Mouse (Mus musculus) right cerebral cortex, postnatal 4 days (tissue): ENCODE measurements around the gene Ddr1.

ENCODE experiments used
- DNase-seq: peaks from one replicate; pipeline ENCODE4 v3.0.0-alpha.2; 2022

The Ddr1 gene

DNA sequence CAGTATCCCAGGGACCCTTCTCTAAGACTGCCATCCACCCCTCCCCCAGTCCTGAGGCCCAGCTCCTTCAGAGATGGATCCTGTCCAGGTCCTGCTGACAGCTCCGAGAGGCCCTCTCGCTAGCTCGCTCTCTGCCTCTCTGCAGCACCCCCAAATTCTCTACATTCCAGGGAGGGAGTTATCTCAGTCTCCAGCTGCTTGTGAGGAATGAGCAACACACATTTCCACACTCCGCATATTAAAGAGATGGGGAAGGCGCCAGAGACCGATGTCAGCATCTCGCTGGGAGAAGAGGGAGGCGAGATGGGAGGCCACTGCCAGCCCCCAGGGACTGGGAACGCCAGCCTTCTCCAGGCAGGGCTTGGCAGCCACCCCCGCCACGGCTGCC is 15.9 kb upstream of the Ddr1 start:
- DNase-seq: peak; percentile 36

DNA sequence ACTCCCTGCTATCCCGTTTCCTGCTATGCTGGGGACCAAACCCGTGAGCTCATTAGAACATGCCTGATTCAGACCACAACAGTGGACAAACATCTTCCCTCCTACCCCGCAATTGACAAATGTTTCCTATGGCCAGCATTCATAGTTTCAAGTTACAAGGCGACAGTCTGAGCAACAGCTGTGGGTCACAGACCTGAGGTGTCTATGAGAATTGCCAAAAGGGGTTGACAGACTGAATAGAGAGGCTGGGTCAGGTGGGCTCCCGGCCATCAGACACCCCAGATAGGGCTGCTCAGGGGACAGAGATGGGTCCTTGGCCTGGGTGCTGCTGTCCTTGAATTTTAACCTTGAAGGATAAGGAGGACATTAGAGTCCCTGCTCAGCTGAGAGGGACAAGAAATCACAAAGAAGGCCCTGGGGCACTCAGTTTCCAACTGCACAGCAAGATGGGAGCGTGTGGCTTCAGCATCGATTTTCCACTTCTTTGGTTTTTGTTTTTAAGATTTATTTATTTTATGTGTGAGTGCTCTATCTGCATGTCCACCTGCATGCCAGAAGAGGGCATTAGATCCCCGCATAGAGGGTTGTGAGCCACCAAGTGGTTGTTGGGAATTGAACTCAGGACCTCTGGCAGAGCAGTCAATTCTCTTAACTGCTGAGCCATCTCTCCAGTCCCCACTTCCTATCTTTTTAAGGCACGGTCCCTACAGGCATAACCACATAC is 15.4 kb upstream of the Ddr1 start:
- no peak for DNase-seq

DNA sequence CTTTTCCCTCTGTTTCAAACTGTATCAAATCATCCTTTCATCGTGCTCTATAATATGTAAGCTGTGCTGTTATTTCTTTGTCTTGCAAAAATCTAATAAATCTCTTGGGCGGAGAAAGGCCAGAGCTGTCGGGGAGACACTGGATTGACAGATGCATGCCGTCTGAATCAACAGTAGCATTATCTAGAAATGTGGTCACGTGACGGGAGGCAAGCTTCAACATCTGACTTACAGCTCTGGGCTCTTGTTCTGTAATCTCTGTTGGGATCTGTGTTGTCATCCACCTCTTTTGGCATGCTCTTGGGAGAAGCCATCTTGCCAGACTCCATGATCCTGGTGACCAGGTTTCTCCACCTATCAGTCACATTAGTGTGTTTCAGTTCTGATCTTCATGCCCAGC is 12.7 kb upstream of the Ddr1 start:
- DNase-seq: no peak

DNA sequence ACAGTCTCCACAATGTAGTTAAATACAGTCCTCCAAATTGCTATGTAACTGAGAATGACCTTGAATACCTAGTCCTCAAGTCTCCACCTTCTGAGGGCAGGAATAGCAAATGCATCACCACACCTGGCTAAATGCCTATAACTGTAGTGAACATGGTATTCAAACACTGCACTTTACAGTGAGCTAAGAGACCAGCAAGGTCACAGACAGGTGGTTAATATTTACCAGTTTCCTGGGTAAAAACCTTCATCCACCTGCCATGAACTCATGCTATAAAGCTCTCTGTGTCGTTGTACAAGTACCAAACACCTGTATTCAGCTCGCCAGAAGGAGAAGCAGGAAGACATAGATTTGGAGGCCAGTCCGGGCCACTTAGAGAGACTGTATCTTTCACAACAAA is 11.7 kb upstream of the Ddr1 start:
- no peak for DNase-seq

DNA sequence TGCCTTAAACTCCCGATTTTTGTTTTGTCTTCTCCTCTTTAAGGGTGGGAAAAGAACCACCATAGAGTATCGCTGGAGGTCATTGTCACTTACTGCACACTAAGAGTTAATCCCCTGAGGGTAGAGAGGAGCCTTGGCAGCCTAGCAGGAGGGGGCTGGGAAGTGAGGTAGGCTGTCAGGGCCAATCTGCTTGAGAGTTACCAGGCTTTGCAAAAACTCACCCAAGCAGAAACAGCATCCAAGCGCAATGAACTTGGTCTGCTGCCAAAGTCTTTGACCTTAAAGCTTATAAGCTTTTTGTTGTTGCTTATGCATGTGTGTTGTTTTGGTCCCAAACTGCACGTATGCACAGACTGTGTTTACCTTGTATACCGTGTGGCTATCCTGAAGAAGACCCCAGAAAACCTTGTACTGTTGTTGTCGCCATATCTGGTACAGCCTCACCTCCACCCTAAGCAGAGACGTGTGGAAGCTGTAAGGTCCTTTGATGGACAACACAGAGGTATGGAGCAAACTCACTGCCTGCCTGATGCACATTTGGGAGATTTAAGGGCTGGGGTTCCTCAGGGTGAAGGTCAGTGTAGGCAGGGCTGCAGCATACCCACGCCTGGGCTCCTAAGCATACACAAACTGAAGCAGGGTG is 6.4 kb upstream of the Ddr1 start:
- no peak for DNase-seq

DNA sequence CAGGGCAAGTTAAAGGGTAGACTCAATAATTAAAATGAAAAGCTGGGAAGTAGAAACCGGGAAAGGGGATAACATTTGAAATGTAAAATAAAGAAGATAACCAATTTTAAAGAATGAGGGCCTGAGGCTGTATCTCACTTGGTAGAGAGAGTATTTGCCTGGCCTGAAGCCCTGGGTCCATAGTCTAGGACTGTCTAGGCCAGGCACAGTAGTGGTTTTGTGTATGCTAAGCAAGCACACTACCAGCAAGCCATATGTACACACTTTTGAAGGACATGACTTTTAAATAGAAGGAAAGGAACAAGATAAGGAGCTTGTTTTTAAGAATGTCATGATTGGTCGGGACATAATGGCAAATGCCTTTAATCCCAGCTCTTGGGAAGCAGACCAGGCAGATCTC is 4.2 kb upstream of the Ddr1 start:
- no peak for DNase-seq

DNA sequence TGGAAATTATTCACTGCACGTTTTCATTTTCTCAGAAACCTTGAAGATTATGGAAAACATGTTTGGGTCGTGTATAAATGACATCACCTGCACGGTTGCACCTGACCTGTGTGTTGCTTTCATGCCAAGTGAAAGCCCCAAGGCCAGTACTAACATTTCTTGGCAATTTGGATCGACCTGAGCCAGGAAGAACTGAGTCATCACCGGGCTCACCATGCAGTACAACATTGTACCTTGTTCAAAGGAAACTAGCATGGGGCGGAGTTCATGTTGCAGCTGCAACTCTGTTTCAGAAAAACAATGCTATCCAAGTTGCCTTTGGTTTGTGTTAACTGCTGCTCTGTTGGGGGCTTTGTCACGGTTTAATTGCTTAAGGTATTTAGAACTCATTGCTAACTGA is 3.5 kb upstream of the Ddr1 start:
- DNase-seq: no peak

DNA sequence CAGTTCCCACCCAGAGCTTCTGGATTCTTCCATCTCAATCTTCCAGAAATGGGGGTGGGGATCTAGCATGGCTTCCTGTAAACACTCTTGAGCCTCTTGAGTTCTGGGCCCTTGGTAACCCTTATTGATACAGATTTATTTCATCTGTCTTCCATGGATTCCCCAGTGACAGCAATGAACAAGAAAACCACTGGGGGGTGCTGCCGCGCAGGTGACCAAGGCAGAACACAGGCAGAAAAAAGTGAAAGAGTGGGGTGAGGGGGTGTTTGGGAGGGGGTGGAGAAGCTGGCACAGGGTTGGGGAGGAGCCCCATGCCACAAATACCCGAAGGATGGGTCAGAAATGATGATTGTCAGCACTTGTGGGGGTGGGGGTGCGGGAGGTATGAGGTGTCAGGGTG is 1.4 kb upstream of the Ddr1 start:
- DNase-seq: peak; percentile 69

DNA sequence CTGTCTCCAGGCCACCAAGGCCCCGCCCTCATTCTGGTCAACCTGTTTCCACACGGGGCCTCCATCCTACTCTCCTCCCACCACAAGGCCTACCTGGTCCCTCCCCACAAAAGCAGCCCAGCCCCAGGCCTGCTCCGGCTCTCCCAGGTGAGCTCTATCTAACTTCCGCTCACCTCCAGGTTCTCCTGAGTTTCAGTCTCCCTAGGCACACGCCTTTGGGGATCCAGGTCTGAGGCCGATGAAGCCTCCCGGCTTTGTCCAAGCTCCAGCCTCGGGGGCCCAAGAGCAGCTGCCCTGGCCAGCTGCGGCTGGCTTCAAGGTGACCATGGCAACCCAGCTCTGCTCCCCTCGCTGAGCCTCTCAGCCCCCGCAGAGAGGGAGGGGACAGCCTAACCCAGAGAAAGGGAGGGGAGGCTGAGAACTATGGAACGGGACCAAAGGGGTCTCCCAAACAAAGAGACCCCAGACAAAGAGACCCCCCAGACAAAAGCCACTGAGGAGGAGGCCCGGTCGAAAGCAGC is 610 bp downstream of the Ddr1 start:
- DNase-seq: peak; percentile 37

DNA sequence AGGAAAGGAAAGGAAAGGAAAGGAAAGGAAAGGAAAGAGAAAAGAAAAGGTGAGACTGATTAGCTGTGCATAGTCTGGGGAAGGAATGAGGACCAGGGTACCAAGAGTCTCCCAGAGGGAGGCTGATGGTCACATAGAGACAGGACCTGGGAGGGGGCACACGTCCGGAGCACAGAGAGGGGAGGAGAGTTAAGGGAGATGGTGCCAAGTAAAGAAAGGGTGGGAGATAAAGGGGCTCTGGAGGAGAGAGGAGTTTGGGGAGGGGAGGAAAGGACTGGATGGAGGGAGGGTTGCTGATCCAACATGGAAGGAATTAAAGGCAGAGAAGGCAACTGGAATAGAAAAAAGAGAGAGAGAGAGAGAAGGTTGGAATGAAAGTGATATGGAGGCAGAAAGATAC is 1.4 kb downstream of the Ddr1 start:
- no peak for DNase-seq

DNA sequence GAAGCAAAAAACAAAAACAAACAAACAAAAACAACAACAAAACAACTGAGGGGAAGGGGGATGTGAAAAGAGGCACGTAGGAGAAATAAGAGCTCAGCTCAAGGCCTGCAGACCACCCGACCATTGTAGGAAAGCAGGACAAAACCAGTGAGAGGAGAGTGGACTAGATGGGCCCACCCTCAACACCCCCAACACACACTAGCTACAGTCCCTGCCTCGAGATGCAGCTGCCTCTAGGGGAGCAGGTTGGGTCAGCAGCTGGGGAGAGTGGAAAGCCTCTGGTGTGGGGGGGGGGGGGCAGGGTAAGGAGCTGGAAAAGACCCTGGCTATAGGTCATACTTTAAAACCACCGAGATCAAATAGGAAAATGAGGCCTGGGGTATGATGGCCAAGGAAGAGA is 1.8 kb downstream of the Ddr1 start:
- no peak for DNase-seq

DNA sequence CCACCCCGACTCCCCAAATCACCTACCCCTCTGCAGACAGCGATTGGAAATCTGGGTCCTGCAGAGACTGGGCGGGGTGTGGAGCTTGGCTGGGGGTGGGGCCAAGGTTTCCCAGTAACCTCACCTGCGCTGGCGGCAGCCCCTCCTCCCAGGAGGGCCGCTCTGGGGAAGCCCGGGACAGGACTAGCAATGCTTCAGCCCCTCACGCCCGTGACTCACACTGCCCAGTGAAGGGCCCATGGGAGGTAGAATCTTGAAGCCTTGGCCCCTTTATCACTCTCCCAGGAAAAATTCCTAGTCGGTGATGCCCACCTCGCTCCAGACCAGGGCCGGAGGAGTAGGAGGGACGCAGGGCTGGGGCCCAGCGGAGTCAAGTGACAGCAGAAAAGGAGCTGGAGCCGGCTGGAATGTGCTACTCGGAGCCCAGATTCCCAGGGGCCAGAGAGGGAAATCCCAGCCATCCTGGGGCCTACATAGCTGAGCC is 2.4 kb downstream of the Ddr1 start:
- DNase-seq: no peak

DNA sequence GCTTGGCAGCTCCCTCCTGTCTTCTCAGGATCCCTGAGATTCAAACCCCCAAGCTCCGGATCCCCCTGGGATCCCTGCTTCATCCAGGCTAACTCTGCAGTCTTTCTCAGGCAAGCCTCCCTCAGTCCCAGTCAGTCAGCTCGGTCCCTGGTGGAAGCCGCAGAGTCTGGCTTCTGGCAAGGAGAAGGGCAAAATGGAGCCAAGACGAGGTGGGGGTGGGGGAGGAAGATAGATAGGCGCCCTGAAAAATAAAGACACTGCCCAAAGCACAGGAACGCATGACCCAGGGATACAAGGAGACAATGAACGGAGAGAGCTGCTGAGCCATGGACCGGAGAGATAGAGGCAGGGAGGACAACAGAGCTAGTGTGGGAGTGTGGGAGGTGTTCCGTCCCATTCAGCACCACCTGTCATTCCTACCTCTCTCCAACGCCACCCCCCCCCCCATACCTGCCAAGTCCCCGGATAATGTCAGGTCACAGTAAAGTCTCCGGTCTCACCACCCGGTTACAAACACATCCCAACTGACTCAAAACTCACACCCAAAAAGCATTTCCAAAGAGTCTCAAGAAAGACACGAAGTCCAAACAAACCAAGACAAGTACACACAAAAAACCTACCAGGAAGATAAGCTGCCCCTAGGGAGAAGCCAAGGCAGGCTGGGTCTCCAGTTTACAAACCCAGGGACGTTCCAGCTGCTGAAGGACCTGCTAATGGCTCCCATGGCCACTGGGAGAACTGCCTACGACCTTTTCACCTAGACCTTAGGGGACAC is 3.0 kb downstream of the Ddr1 start:
- no peak for DNase-seq

DNA sequence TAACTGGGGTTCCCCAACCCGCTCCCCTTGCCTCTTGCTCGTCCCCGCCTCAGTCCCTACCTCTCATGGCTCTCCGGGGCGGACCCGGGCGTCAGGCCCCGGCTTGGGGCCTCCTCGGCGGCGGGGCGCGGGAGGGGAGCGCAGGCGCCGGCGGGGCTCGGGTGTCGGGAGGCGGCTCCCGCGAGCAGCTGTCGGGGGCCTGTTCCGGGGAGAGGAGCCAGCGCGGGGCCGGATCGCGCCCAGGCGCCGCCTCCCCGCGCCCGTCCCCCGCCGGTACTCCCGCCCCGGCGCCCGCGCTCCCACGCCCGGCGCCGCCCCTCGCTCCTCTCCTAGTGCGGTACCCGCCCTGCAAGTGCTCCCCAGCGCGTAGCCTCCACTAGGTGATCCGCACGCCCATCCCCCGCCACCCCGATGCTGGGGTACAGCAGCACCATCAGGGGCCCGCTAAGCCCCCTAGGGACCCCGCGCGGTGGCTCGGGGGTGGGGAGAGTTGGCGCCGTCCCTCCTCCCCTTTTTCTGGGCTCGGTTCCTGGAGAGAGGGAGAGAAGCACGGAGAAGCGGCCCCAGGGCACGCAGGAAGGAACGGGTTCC is 4.0 kb downstream of the Ddr1 start:
- DNase-seq: peak; percentile 79

DNA sequence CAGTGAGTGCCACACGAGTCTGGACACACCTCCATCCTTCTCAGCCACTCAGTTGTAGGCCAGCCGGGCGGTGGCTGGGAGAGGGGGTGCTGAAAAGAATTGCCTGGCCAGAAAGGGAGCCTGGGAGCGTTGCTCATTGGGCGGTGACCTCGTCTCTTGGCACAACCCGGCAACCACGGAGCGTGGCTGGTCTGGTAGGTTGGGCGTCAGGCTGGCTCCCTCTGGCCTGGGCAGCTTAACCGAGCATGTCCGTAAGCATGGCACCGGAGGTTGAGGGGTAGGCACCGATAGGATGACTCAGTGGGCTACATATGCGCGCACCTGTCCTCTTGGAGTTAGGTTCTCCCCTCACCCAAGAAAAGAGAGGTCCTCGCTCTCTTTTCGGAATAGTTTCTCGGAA is 4.5 kb downstream of the Ddr1 start:
- DNase-seq: peak; percentile 59

DNA sequence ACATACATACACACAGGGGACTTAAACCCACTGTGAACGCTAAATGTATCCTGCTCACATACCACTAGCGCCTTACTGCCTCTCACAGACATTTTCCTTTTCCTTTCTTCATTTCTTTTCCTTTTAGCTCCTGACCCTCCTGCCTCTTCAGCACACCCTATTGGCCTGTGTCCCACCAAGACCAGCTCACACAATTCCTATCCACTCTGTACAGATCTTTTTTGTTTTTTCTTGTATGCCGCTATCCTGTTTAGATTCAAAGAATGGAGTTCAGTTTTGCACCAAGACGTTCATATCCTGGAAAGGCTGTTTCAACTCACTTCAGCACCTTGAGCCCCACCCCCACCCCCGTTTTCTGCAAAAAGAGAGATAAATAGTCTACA is 5.9 kb downstream of the Ddr1 start:
- DNase-seq: no peak

DNA sequence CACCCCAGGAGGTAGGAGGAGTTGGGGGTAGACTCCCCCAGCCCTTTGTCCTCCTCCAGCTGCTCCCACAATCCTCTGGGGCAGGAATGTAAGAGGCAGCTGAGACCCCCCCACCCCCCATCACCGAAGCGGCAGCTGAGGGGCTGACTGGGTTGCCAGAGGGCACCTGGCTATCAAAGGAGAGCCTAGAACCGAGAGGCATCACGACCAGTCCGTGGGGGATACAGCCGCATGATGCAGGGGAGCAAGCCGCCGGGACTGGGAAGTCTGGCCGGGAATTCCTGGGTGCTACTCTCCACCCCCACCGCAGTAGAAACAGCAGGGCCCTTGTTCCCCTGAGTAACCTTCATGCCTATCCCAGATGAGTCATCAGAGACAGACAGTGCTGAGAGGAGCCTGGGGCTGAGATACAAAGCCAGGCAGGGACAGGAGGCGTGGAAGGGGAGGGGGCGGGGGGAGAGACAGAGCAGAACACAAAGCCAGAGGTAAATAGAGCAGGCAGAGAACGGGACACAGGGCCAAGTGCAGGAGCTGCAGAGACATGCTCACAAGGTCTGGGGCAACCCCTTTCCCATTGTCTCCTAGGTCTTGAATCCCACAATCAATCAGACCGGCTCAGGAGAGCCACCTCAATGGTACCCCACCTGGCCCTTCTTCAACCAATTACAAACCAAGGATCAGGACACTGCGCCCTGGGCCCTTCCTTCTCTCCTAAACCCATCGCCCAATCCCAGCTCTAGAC is 6.5 kb downstream of the Ddr1 start:
- peak; percentile 53 for DNase-seq

DNA sequence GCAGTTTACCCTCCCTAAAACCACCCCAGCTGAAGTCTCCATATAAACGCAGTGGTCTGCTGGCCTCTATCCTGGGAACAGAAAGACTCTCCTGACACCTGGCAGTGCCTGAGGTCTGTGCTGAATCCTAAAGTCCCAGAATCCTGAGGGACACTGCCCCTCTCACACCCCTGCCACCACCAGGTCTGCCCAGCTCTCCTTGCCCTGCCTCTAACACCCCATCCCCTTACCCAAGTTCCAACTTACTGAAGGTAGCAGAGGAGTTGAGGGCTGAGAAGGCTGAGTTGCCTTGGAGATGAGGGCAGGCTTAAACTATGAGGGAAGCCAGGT is 7.0 kb downstream of the Ddr1 start:
- no peak for DNase-seq

DNA sequence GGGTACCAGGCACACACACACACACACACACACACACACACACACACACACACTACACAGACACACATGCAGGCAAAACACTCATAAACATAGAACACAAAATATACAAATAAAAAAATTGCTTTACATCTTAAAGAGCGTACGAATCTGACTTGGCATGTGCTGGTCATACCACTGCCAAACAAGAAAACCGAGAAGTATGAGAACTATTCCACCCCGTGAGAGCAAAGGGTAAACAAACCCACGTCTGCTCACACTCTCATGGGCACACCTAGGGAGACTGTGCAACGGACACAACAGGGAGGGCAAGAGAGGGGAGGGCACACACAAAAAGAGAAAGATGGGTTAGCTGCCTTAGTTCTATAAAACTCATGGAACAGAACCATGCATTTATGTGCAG is 7.7 kb downstream of the Ddr1 start:
- DNase-seq: no peak

DNA sequence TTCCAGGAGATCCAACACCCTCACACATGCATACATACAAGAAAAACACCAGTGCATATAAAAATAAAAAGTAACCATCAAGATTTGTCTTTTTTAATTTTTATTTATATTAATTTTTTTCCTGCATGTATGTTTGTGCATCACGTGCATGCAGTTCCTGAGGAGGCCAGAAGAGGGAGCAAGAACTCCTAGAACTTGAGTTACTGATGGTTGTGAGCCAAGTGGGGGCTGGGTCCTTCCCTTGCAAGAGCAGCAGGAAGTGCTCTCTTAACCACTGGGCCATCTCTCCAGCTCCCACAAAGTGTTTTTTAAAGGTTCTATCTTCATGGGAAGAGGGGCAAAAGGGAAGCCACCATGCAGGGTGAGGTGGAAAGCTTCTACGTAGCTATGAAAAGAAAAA is 9.1 kb downstream of the Ddr1 start:
- DNase-seq: peak; percentile 71

DNA sequence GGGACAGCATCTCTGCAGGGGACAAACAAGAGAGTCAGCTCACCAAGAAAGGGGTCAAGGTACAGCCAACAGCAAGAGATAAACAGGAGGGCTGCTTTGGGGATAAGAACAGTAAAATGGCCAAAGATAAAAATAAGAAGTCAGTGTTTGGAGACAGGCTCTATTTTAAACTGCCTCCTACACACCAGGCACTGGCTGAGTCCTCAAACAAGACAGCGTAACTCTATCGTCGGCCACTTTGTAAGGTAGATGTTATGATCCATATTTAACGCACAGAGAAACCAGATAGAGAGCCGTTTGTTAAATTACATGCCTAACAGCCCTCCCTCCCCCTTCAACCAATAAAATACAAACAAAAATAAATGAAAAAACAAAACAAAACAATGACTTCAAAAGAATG is 10.5 kb downstream of the Ddr1 start:
- DNase-seq: no peak

DNA sequence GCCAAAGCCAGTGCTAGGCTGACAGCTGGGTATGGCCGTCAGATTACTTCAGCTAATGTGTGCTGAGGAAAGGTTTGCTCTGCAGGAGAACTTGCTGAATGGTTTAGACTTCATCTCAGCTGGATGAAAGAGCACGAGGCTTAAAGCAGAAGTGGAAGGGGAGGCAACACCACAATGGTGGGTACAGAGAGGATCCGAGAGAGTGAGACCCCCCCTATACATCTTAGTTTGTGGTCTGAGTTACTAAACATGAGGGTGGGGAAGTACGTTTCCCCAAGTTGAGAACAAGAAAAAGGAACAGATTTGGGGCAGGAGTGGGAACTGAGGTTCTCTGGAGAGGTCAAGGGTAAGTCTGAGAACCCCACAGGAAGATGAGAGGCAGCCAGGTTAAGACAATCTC is 12.1 kb downstream of the Ddr1 start:
- DNase-seq: no peak

DNA sequence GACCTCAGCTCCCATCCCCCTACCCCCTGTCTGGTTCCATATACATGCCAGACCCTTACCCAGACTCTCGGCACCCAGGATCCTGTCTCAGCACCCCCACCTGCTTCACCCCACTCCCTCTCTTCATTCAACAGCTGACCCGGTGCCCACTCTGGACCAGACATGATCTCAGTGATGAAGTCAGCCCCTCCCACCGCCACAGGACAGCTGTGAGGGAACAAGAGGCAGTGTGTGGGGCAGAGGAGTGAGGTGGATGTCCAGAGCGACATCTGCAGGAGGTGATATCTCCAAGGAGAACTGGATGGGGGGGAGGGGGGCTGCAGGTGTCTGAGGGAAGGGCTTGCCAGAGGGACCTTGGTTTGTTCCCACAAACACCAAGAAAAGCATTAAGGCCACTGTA is 12.6 kb downstream of the Ddr1 start:
- DNase-seq: no peak
